Mouse (Mus musculus): ENCODE measurements at regions not wholly inside any gene's neighbourhood (a gene's known extent, or its start where the extent isn't known, plus 50 kb on each side); places are given as distances from the start of the nearest gene placed in this dataset.
A peak's percentile ranks its signal among the peaks of the same experiment; 100 is the strongest.

DNA sequence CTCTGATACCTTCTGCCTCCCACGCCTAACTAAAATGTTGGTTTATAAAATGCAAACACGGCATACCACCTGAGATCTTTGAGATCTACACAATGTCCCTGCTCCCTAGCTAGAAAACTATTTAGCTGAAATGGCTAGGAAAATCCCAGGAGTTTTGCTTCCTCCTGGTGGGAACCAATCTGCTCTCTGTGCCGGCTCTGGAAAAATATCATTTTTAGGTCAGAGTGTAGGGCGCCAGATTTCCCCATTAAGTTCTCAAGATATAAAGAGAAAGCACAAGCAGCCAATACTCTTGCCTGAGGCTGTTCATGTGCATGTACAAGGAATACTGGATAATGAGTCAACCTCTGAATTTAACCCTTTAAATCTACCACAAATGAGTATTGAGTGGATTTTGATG is 301.0 kb downstream of the 9330182O14Rik start:
- H3K4me3 ChIP-seq = no peak overlapping the region
- WGBS = 80% methylated on average over 4 of the region's 4 CpGs
- H3K36me3 ChIP-seq = no peaks in the 10 kb centered on the region
- no peaks in the 10 kb centered on the region for H3K27me3 ChIP-seq
- H3K9me3 ChIP-seq = no peaks in the 10 kb centered on the region
- H3K27ac ChIP-seq = no peak overlapping the region
- ATAC-seq (ENCODE audit: borderline replicate concordance, extremely low read depth, low FRiP score, low TSS enrichment) = no peak
- H3K4me2 ChIP-seq = no peak overlapping the region
- no peaks in the 10 kb centered on the region for H3K4me1 ChIP-seq
- H3K9ac ChIP-seq = no peak overlapping the region

DNA sequence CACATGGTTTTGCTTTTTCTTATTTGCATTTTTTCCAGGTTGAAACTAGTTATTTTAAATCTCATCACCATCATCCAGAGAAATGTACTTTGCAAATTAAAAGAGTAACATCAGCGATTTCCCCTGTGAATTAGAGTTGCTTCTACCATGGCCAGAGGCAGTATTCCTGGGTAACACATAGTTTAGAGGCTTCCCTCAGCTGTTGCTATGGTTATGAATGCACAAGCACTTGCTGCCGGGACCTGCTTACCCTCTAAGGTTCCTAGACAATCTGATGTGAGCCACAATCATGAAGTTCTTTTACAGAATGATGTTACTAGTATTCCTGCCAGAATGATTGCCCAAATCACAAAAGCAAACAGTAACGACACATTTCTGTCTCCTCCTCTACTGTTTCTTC is 302.5 kb downstream of the 9330182O14Rik start:
- no peaks in the 10 kb centered on the region for H3K27me3 ChIP-seq
- H3K9ac ChIP-seq = no peak overlapping the region
- ATAC-seq (ENCODE audit: borderline replicate concordance, extremely low read depth, low FRiP score, low TSS enrichment) = no peak
- no peaks in the 10 kb centered on the region for H3K4me1 ChIP-seq
- no peaks in the 10 kb centered on the region for H3K9me3 ChIP-seq
- WGBS = 57% methylated on average over 3 of the region's 3 CpGs
- no peaks in the 10 kb centered on the region for H3K36me3 ChIP-seq
- H3K4me2 ChIP-seq = no peak overlapping the region
- no peak overlapping the region for H3K27ac ChIP-seq
- H3K4me3 ChIP-seq = no peak overlapping the region

DNA sequence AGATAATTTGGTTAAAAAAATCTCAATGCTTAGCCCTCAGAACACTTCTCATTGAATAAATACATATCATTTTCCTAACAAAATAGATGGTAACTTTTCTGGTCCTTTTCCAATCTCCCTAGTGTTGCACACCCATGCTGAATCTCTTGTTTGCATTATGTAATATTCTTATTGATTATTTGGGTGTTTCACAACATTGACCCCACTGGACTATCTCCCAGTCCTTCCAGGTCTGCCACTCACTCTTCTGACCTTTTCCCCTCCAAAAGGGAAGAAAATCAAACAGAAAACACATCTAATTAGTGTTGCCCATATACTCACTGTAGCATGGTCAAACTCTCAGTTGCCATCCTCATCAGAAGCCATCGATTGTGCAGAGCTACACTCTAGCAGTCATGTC is 305.7 kb downstream of the 9330182O14Rik start:
- no peak overlapping the region for H3K4me3 ChIP-seq
- no peak overlapping the region for H3K4me2 ChIP-seq
- no peaks in the 10 kb centered on the region for H3K4me1 ChIP-seq
- H3K27ac ChIP-seq = no peak overlapping the region
- 86% methylated on average over 1 of the region's 1 CpGs for whole genome bisulfite sequencing
- no peaks in the 10 kb centered on the region for H3K27me3 ChIP-seq
- no peak overlapping the region for H3K9ac ChIP-seq
- no peaks in the 10 kb centered on the region for H3K9me3 ChIP-seq
- H3K36me3 ChIP-seq = no peaks in the 10 kb centered on the region
- ATAC-seq (ENCODE audit: borderline replicate concordance, extremely low read depth, low FRiP score, low TSS enrichment) = no peak

DNA sequence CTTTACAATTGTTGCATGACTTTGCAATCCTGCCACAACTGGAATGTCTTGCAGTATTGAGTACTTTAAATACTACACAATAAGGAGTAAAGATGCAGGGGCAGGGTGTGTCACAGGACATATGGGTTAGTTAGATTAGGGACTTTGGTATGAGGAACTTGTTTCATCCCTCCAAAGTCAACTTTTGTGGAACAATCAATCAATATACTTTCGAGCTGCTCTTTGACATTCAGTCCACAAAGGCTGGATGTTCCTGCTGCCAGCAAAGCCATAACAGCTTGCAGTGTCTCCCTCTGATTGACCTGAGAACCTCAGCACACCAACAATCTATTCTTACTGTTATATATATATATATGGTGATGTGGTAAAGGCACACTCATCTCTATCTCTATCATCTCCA is 314.5 kb downstream of the 9330182O14Rik start:
- no peaks in the 10 kb centered on the region for H3K4me1 ChIP-seq
- H3K9me3 ChIP-seq = no peaks in the 10 kb centered on the region
- H3K9ac ChIP-seq = no peak overlapping the region
- no peaks in the 10 kb centered on the region for H3K36me3 ChIP-seq
- 55% methylated on average over 1 of the region's 1 CpGs for WGBS
- H3K27me3 ChIP-seq = no peaks in the 10 kb centered on the region
- no peak overlapping the region for H3K4me3 ChIP-seq
- H3K27ac ChIP-seq = no peak overlapping the region
- no peak for ATAC-seq (ENCODE audit: borderline replicate concordance, extremely low read depth, low FRiP score, low TSS enrichment)
- no peak overlapping the region for H3K4me2 ChIP-seq

DNA sequence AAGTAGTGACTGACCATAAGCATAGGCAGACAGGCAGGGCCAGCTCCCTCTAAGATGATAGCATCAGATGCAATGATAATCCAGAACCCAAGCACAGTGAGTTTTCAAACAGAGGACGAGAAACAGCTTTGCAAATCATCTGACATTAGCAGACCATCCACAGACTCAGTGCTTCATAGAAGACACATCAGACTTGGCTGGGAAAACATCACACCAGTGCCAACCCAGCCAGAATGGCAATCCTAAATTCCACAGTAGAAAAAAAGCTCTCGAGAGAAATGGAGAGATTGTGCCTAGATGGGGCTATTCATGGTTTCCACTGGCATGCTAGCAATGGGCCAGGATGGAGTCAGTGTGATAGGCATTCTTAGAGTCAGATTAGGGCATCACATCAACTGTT is 319.1 kb downstream of the 9330182O14Rik start:
- no peaks in the 10 kb centered on the region for H3K36me3 ChIP-seq
- H3K4me3 ChIP-seq = no peak overlapping the region
- 66% methylated on average over 2 of the region's 2 CpGs for WGBS
- no peak overlapping the region for H3K27ac ChIP-seq
- H3K27me3 ChIP-seq = no peaks in the 10 kb centered on the region
- no peak overlapping the region for H3K4me2 ChIP-seq
- H3K9ac ChIP-seq = no peak overlapping the region
- ATAC-seq (ENCODE audit: borderline replicate concordance, extremely low read depth, low FRiP score, low TSS enrichment) = no peak
- H3K9me3 ChIP-seq = no peaks in the 10 kb centered on the region
- H3K4me1 ChIP-seq = no peaks in the 10 kb centered on the region

DNA sequence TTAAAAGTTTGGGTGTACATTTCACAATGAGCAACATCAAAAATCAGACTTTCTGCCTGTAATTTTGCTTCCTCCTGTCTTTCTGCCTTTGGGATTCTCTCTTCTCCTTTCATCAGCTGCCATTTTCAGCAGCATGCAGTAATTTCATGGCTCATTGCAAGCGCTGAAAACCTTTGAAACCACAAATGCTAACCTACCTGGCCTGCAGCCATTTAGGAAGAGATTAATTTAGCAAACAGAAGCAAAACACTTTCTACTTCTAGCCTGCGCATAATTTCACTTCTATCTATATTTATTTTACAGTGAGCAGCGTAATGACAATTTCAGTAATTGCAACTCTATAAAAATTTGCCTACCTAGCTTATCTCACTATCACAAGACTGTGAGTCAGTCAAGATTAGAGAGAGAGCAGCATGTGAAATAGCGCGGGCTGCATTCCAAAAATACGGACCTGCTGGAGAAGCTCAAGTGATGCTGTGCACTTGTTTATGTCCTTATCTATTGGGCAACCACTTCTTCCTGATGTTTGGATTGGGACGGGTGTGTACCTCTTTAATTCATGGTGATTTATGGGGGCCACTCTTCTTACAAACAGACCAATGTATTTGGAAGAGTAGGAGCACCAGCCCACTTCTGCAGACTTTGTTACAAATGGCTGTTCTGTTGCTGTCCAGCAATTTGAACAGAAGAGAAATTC is 341.6 kb downstream of the 9330182O14Rik start:
- H3K36me3 ChIP-seq = no peaks in the 10 kb centered on the region
- H3K9ac ChIP-seq = no peak overlapping the region
- H3K27ac ChIP-seq = no peak overlapping the region
- 36% methylated on average over 7 of the region's 7 CpGs for WGBS
- H3K27me3 ChIP-seq = no peaks in the 10 kb centered on the region
- ATAC-seq (ENCODE audit: borderline replicate concordance, extremely low read depth, low FRiP score, low TSS enrichment) = no peak
- peaks cover 4% of the 10 kb centered on the region; the same call in 1 of the 2 replicates for H3K4me1 ChIP-seq
- no peaks in the 10 kb centered on the region for H3K9me3 ChIP-seq
- no peak overlapping the region for H3K4me3 ChIP-seq
- H3K4me2 ChIP-seq = no peak overlapping the region

DNA sequence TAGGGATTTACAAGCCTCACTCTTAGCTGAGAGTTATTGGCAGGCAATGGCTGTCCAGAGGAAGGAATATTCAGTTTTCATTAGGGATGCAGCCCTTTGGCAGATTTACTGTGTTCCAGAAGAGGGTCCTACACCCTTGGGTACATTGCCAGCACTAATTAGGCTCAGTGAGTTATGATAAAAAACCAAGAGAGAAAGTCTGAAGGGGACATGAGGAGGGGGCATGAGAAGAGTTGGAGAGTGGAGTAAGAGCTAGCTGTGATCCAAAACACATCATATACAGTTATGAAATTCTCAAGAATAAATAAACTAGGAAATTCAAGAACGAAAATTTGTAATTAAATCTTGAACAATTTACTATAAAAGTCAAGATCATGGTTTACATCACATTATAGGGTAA is 346.2 kb downstream of the 9330182O14Rik start:
- peaks cover 4% of the 10 kb centered on the region; the same call in 1 of the 2 replicates for H3K4me1 ChIP-seq
- no peaks in the 10 kb centered on the region for H3K27me3 ChIP-seq
- H3K4me3 ChIP-seq = no peak overlapping the region
- no peak overlapping the region for H3K27ac ChIP-seq
- ATAC-seq (ENCODE audit: borderline replicate concordance, extremely low read depth, low FRiP score, low TSS enrichment) = peak; percentile 39
- no peak overlapping the region for H3K9ac ChIP-seq
- WGBS = 46% methylated on average over 1 of the region's 1 CpGs
- no peaks in the 10 kb centered on the region for H3K9me3 ChIP-seq
- H3K36me3 ChIP-seq = no peaks in the 10 kb centered on the region
- no peak overlapping the region for H3K4me2 ChIP-seq

DNA sequence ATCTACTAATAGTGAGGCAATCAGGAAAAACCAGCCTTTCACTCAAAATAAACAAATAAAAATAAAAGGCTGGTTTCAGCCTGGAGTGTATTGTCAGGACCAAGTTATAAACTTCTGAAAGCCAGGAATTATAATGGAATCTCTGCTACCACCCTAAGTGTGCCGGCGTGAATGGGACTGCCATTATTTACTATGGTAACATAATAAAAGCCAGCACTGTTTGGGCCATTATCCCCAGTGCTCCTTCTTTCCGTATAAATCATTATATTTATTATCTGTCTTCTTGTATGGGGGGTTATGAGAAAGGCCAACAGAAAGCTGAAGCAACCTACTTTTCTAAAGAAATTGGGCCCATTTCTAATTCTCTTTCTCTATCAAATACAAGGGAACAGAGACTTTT is 347.1 kb downstream of the 9330182O14Rik start:
- WGBS = 52% methylated on average over 3 of the region's 3 CpGs
- no peak for ATAC-seq (ENCODE audit: borderline replicate concordance, extremely low read depth, low FRiP score, low TSS enrichment)
- no peak overlapping the region for H3K4me2 ChIP-seq

DNA sequence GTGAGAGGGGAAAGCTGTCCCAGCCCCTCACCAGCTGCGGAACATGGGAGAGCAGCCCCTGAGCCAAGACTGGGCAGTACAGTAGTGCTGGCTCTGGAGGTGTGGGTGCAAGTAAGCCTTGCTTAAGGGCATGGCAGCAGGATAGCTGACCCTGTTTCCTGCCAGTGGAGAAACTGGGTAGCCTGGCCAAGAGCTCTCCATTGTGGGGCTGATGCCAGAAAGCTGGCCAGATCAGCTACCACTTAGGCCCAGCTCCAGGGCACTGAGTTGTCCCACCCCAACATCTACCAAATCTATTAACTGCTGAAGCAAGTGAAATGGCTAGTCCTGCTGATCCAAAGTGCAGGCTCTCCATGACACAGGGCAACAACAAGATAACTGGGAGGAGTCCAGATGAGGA is 351.8 kb downstream of the 9330182O14Rik start:
- Histone ChIP-seq H3K27ac (no peak overlapping the region), H3K4me2 (no peak overlapping the region), H3K9me3 (no peaks in the 10 kb centered on the region), H3K27me3 (no peaks in the 10 kb centered on the region), H3K4me1 (no peaks in the 10 kb centered on the region), H3K9ac (no peak overlapping the region), H3K4me3 (no peak overlapping the region), H3K36me3 (no peaks in the 10 kb centered on the region)
- ATAC-seq (ENCODE audit: borderline replicate concordance, extremely low read depth, low FRiP score, low TSS enrichment) = no peak
- WGBS = 71% methylated on average over 1 of the region's 1 CpGs

More for the DNA sequence above, 347.1 kb downstream of the 9330182O14Rik start:
- Histone ChIP-seq H3K36me3 (no peaks in the 10 kb centered on the region), H3K9ac (no peak overlapping the region), H3K4me1 (no peaks in the 10 kb centered on the region), H3K9me3 (no peaks in the 10 kb centered on the region), H3K4me3 (no peak overlapping the region), H3K27me3 (no peaks in the 10 kb centered on the region), H3K27ac (no peak overlapping the region)

DNA sequence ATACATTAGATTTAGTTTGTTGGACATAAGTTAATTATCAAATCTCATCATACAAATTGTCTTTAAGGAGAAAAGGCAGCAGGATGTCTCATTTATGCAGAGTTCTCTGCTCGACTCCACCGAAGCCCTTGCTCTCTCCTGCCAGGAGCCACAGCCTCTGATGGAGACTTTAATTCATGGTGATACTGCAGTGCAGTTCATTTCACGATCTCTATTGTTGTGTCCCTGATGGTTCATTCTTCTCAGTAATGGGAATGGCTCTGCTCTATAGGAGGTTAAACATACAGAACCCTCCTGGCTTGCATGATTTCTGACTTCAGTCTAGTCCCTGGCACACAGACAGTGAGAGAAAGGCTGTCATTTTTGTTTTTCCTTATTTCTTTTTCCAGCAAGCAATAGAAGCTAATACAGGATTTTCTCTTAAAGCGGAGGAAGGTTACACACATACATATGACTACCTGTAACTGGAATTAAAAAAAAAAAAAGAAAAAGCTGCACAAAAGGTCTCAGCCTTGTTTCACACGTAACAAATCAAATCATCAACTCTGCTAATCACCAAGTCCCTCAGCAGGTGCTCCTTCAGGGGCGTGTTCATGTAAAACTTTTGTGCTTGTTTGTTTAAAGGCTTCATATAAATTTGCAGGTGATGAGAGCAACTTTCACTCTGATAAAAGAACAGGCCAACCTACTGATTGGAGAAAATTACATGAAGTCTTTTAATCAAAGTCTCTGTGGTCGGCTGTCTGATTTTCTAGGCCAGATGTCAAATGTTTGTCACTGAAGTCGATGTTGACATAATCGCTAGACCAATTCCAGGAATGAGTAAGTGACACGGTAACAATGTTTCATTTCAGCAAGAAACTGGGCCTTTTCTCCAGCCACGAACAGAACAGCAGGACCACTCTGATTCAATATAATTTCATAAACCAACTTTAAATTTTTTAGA is 367.3 kb downstream of the 9330182O14Rik start:
- ATAC-seq (ENCODE audit: borderline replicate concordance, extremely low read depth, low FRiP score, low TSS enrichment) = no peak
- Histone ChIP-seq H3K27ac (no peak overlapping the region), H3K4me3 (no peak overlapping the region), H3K9ac (no peak overlapping the region), H3K9me3 (no peaks in the 10 kb centered on the region), H3K4me1 (no peaks in the 10 kb centered on the region), H3K27me3 (no peaks in the 10 kb centered on the region), H3K4me2 (no peak overlapping the region), H3K36me3 (no peaks in the 10 kb centered on the region)
- 50% methylated on average over 11 of the region's 11 CpGs for WGBS

DNA sequence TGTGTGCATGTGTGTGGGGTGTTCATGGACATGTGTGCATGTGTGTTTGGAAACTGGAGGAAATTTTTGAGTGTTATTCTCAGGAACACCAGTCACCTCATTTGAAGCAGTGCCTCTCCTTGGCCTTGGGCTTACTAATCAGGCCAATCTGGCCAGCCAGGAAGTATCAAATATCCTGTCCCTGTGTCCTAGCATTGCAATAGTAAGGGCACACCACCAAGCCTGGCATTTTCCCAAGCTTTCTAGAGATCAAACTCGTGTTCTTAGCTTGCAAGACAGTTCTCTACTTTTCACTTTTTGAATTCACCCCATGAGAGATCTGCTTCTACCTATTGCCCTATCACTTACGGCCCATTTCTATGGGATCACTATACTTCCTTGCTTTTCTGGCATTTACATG is 376.7 kb downstream of the 9330182O14Rik start:
- 52% methylated on average over 2 of the region's 2 CpGs for WGBS
- no peaks in the 10 kb centered on the region for H3K4me1 ChIP-seq
- no peaks in the 10 kb centered on the region for H3K9me3 ChIP-seq
- no peak for ATAC-seq (ENCODE audit: borderline replicate concordance, extremely low read depth, low FRiP score, low TSS enrichment)
- no peak overlapping the region for H3K27ac ChIP-seq
- H3K4me3 ChIP-seq = no peak overlapping the region
- H3K27me3 ChIP-seq = no peaks in the 10 kb centered on the region
- no peaks in the 10 kb centered on the region for H3K36me3 ChIP-seq
- no peak overlapping the region for H3K4me2 ChIP-seq
- no peak overlapping the region for H3K9ac ChIP-seq

DNA sequence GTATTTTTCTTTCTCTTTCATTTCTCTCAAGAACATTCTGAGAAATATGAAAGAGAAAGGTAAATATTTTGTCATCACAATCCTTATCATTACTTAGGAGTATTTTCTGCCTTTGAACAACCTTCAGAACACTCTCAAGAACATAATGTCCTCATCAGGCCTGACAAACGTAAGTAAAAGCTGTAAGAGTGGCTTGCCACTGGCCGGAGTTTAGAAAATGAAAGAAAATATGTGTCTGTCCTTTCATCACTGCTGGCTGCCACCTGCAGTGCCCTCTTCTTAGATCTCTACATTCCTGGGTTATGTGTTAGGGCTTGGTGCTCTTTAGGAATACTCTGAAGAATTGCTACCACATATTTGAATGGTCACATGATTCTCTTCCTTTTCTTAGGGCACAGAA is 390.2 kb downstream of the 9330182O14Rik start:
- H3K4me3 ChIP-seq = no peak overlapping the region
- no peaks in the 10 kb centered on the region for H3K27me3 ChIP-seq
- 47% methylated on average over 2 of the region's 2 CpGs for WGBS
- H3K27ac ChIP-seq = no peak overlapping the region
- H3K9me3 ChIP-seq = no peaks in the 10 kb centered on the region
- H3K4me2 ChIP-seq = no peak overlapping the region
- H3K9ac ChIP-seq = no peak overlapping the region
- no peaks in the 10 kb centered on the region for H3K4me1 ChIP-seq
- ATAC-seq (ENCODE audit: borderline replicate concordance, extremely low read depth, low FRiP score, low TSS enrichment) = no peak
- no peaks in the 10 kb centered on the region for H3K36me3 ChIP-seq

Data from lung, embryonic 15.5 days (tissue).